Mouse (Mus musculus): ENCODE data around the gene Hoxd11. TPM values are rescaled to one million over a fixed set of nuclear protein-coding genes. Genes with fewer than 3 reads are reported as not detected.

Hoxd11 gene
- polyA plus RNA-seq, 1 experiment from 2014 or later = 56.2 TPM

GRCm38 (mm10) chr2:74707599-74707998 is 28.2 kb downstream of the Hoxd11 start:
- no peaks in the 10 kb centered on the region for H3K36me3 ChIP-seq (ENCODE audit: control insufficient read depth, insufficient read depth, low read length)
- WGBS = 12% methylated on average over 7 of the region's 7 CpGs
- peaks cover 38% of the 10 kb centered on the region for H3K4me1 ChIP-seq (ENCODE audit: control insufficient read depth, insufficient read depth, low read length)
- H3K4me2 ChIP-seq (replicated peaks; ENCODE audit: low read depth, low read length) = peak overlapping the region; percentile 56
- no peaks in the 10 kb centered on the region for H3K9me3 ChIP-seq (ENCODE audit: control insufficient read depth, low read length)
- H3K27ac ChIP-seq (ENCODE audit: low read depth, low read length) = peak overlapping the region; percentile 73
- no peak for ATAC-seq (ENCODE audit: low FRiP score, low TSS enrichment)
- peak overlapping the region; percentile 68 for H3K9ac ChIP-seq (ENCODE audit: low read depth, low read length)
- peak overlapping the region; percentile 79 for H3K4me3 ChIP-seq (ENCODE audit: low read length)
- no peaks in the 10 kb centered on the region for H3K27me3 ChIP-seq (ENCODE audit: control insufficient read depth, insufficient read depth, low read length)

- Histone ChIP-seq H3K9me3 (ENCODE audit: control insufficient read depth, low read length) (no peaks in the 10 kb centered on the region), H3K27me3 (ENCODE audit: control insufficient read depth, insufficient read depth, low read length) (no peaks in the 10 kb centered on the region), H3K4me1 (ENCODE audit: control insufficient read depth, insufficient read depth, low read length) (peaks cover 38% of the 10 kb centered on the region), H3K36me3 (ENCODE audit: control insufficient read depth, insufficient read depth, low read length) (no peaks in the 10 kb centered on the region), H3K27ac (ENCODE audit: low read depth, low read length) (peak overlapping the region; percentile 73; the same call in 1 of the 2 replicates), H3K9ac (ENCODE audit: low read depth, low read length) (peak overlapping the region; percentile 46; the same call in 1 of the 2 replicates), H3K4me3 (ENCODE audit: low read length) (peak overlapping the region; percentile 79), H3K4me2 (replicated peaks; ENCODE audit: low read depth, low read length) (peak overlapping the region; percentile 56)
- 24% methylated on average over 4 of the region's 4 CpGs for WGBS
- no peak for ATAC-seq (ENCODE audit: low FRiP score, low TSS enrichment)
Measured at GRCm38 (mm10) chr2:74708676-74709075, 29.3 kb downstream of the Hoxd11 start.

GRCm38 (mm10) chr2:74709465-74710419 is 30.4 kb downstream of the Hoxd11 start:
- WGBS = 13% methylated on average over 5 of the region's 5 CpGs
- H3K27me3 ChIP-seq (ENCODE audit: control insufficient read depth, insufficient read depth, low read length) = no peaks in the 10 kb centered on the region
- peak overlapping the region; percentile 69 for H3K4me2 ChIP-seq (replicated peaks; ENCODE audit: low read depth, low read length)
- H3K27ac ChIP-seq (ENCODE audit: low read depth, low read length) = peak overlapping the region; percentile 55
- no peak for ATAC-seq (ENCODE audit: low FRiP score, low TSS enrichment)
- peak overlapping the region; percentile 5; the same call in 1 of the 2 replicates for H3K4me3 ChIP-seq (ENCODE audit: low read length)
- H3K36me3 ChIP-seq (ENCODE audit: control insufficient read depth, insufficient read depth, low read length) = no peaks in the 10 kb centered on the region
- peak overlapping the region; percentile 93; the same call in 1 of the 2 replicates for H3K9ac ChIP-seq (ENCODE audit: low read depth, low read length)
- peaks cover 32% of the 10 kb centered on the region for H3K4me1 ChIP-seq (ENCODE audit: control insufficient read depth, insufficient read depth, low read length)
- H3K9me3 ChIP-seq (ENCODE audit: control insufficient read depth, low read length) = no peaks in the 10 kb centered on the region

GRCm38 (mm10) chr2:74710929-74711543 is 31.7 kb downstream of the Hoxd11 start:
- Histone ChIP-seq H3K4me3 (ENCODE audit: low read length) (peak overlapping the region; percentile 66), H3K27ac (ENCODE audit: low read depth, low read length) (peak overlapping the region; percentile 98)

GRCm38 (mm10) chr2:74711721-74712621 is 32.6 kb downstream of the Hoxd11 start, which contains the start of the genes Hoxd3 and Hoxd4:
Gene Hoxd3, plus strand, starts transcription at chr2:74711927.
Gene Hoxd4, plus strand, starts transcription at chr2:74711929.
- Histone ChIP-seq H3K27me3 (ENCODE audit: control insufficient read depth, insufficient read depth, low read length) (no peaks in the 10 kb centered on the region), H3K9ac (ENCODE audit: low read depth, low read length) (peak within 1 kb of the TSS; percentile 93), H3K4me2 (replicated peaks; ENCODE audit: low read depth, low read length) (peak within 1 kb of the TSS; percentile 69), H3K27ac (ENCODE audit: low read depth, low read length) (peak within 1 kb of the TSS; percentile 98), H3K9me3 (ENCODE audit: control insufficient read depth, low read length) (no peaks in the 10 kb centered on the region), H3K4me3 (ENCODE audit: low read length) (peak within 1 kb of the TSS; percentile 66), H3K36me3 (ENCODE audit: control insufficient read depth, insufficient read depth, low read length) (no peaks in the 10 kb centered on the region), H3K4me1 (ENCODE audit: control insufficient read depth, insufficient read depth, low read length) (peaks cover 41% of the 10 kb centered on the region)
- ATAC-seq (ENCODE audit: low FRiP score, low TSS enrichment) = peak; percentile 40
- under 1% methylated on average over 65 of the region's 65 CpGs for WGBS

More at GRCm38 (mm10) chr2:74710929-74711543, 31.7 kb downstream of the Hoxd11 start:
- Histone ChIP-seq H3K4me2 (replicated peaks; ENCODE audit: low read depth, low read length) (peak overlapping the region; percentile 69), H3K9me3 (ENCODE audit: control insufficient read depth, low read length) (no peaks in the 10 kb centered on the region), H3K27me3 (ENCODE audit: control insufficient read depth, insufficient read depth, low read length) (no peaks in the 10 kb centered on the region), H3K36me3 (ENCODE audit: control insufficient read depth, insufficient read depth, low read length) (no peaks in the 10 kb centered on the region), H3K9ac (ENCODE audit: low read depth, low read length) (peak overlapping the region; percentile 93), H3K4me1 (ENCODE audit: control insufficient read depth, insufficient read depth, low read length) (peaks cover 35% of the 10 kb centered on the region)
- under 1% methylated on average over 16 of the region's 16 CpGs for WGBS
- no peak for ATAC-seq (ENCODE audit: low FRiP score, low TSS enrichment)

GRCm38 (mm10) chr2:74713239-74714150 is 34.1 kb downstream of the Hoxd11 start:
- no peaks in the 10 kb centered on the region for H3K36me3 ChIP-seq (ENCODE audit: control insufficient read depth, insufficient read depth, low read length)
- peak overlapping the region; percentile 69 for H3K4me2 ChIP-seq (replicated peaks; ENCODE audit: low read depth, low read length)
- peak overlapping the region; percentile 89 for H3K27ac ChIP-seq (ENCODE audit: low read depth, low read length)
- H3K9ac ChIP-seq (ENCODE audit: low read depth, low read length) = peak overlapping the region; percentile 93
- no peak for ATAC-seq (ENCODE audit: low FRiP score, low TSS enrichment)
- peak overlapping the region; percentile 66 for H3K4me3 ChIP-seq (ENCODE audit: low read length)
- no peaks in the 10 kb centered on the region for H3K9me3 ChIP-seq (ENCODE audit: control insufficient read depth, low read length)
- no peaks in the 10 kb centered on the region for H3K27me3 ChIP-seq (ENCODE audit: control insufficient read depth, insufficient read depth, low read length)
- 3% methylated on average over 19 of the region's 19 CpGs for WGBS
- peaks cover 37% of the 10 kb centered on the region for H3K4me1 ChIP-seq (ENCODE audit: control insufficient read depth, insufficient read depth, low read length)

- Histone ChIP-seq H3K4me3 (ENCODE audit: low read length) (peak overlapping the region; percentile 66), H3K36me3 (ENCODE audit: control insufficient read depth, insufficient read depth, low read length) (no peaks in the 10 kb centered on the region), H3K9me3 (ENCODE audit: control insufficient read depth, low read length) (no peaks in the 10 kb centered on the region), H3K4me1 (ENCODE audit: control insufficient read depth, insufficient read depth, low read length) (peaks cover 36% of the 10 kb centered on the region), H3K27me3 (ENCODE audit: control insufficient read depth, insufficient read depth, low read length) (no peaks in the 10 kb centered on the region), H3K27ac (ENCODE audit: low read depth, low read length) (peak overlapping the region; percentile 89), H3K9ac (ENCODE audit: low read depth, low read length) (peak overlapping the region; percentile 93), H3K4me2 (replicated peaks; ENCODE audit: low read depth, low read length) (peak overlapping the region; percentile 69)
- 2% methylated on average over 18 of the region's 18 CpGs for WGBS
- no peak for ATAC-seq (ENCODE audit: low FRiP score, low TSS enrichment)
Measured at GRCm38 (mm10) chr2:74714156-74714789, 34.9 kb downstream of the Hoxd11 start.

Measured in kidney, embryonic 14.5 days (tissue).